Mouse (Mus musculus): ENCODE data around the gene B3galt6. TPM values are rescaled to one million over a fixed set of nuclear protein-coding genes. Genes with fewer than 3 reads are reported as not detected.

The B3galt6 gene
- polyA plus RNA-seq, 1 experiment from 2014 or later: 18.4 TPM

DNA sequence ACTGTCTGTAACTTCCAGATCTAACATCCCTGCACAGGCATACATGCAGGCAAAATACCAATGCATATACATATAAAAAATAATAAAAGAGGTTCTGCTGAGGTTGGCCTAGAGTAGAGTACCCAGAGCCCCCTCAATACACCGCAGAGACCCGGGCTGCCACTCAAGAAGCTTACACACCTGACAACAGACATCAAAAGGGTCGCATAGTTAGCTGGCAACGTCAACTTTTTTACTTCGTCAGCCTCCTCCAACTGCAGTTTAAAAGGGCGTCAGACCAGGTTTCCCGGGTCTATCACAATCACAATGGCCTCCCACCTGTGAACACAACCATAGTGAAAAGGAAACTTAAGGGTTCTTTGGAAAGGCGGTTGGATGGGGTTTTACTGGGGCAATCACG is 31.1 kb upstream of the B3galt6 start:
- no peak overlapping the region for H3K4me2 ChIP-seq
- no peaks in the 10 kb centered on the region for H3K27me3 ChIP-seq
- H3K27ac ChIP-seq: no peak overlapping the region
- peaks cover 3% of the 10 kb centered on the region; the same call in 1 of the 2 replicates for H3K4me1 ChIP-seq
- H3K36me3 ChIP-seq: peaks cover 46% of the 10 kb centered on the region
- H3K9me3 ChIP-seq: no peaks in the 10 kb centered on the region
- WGBS: 82% methylated on average over 9 of the region's 9 CpGs
- no peak overlapping the region for H3K4me3 ChIP-seq
- no peak for ATAC-seq (ENCODE audit: insufficient number of reproducible peaks, insufficient read depth, low FRiP score, low TSS enrichment, low read depth)
- H3K9ac ChIP-seq: no peak overlapping the region

DNA sequence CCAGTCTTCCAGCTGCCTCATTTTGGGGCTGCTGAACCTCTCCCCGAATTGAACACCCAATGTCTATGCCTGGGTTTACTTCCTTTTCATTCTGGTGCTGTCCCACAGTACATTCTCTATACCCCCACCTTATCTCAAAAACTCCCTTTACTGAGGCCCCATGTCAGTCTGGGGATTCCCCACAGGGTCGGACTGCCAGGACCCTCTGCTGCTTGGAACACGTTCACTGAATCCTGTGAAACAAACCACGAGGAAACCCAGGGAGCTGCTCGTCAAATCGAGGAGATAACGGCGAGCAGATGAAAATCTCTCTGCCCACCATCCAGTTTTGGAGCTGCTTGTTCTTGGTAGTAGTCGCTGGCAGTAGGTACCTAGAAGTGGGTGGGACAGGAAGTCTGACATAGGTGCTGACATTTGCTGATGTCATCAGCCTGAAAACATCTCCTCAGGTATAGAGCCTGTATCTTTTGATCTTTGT is 29.5 kb upstream of the B3galt6 start:
- H3K27me3 ChIP-seq: no peaks in the 10 kb centered on the region
- peaks cover 3% of the 10 kb centered on the region; the same call in 1 of the 2 replicates for H3K4me1 ChIP-seq
- WGBS: 79% methylated on average over 9 of the region's 9 CpGs
- no peaks in the 10 kb centered on the region for H3K9me3 ChIP-seq
- no peak overlapping the region for H3K9ac ChIP-seq
- H3K27ac ChIP-seq: no peak overlapping the region
- H3K36me3 ChIP-seq: peaks cover 32% of the 10 kb centered on the region
- ATAC-seq (ENCODE audit: insufficient number of reproducible peaks, insufficient read depth, low FRiP score, low TSS enrichment, low read depth): no peak
- no peak overlapping the region for H3K4me2 ChIP-seq
- H3K4me3 ChIP-seq: no peak overlapping the region

DNA sequence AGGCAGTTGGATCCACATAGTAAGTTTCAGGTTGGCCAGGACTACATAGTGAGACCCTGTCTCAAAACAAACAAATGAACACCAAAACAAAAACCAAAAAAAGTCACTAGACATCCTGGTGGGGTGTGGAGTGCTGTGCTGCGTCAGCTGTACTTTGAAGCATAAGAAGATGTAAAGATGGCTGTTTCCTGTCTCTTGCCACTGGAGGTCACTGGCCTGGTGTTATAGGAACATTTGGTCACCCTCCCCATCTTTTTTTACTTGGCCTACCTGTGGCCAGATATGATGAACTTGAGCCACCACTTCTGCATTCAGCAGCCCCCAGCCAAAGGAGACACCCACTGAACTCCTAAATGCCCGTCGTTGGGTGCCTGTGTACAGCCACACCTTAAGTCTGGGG is 28.9 kb upstream of the B3galt6 start:
- no peaks in the 10 kb centered on the region for H3K9me3 ChIP-seq
- ATAC-seq (ENCODE audit: insufficient number of reproducible peaks, insufficient read depth, low FRiP score, low TSS enrichment, low read depth): no peak
- no peak overlapping the region for H3K27ac ChIP-seq
- no peak overlapping the region for H3K4me2 ChIP-seq
- H3K4me3 ChIP-seq: no peak overlapping the region
- WGBS: 80% methylated on average over 3 of the region's 3 CpGs
- H3K9ac ChIP-seq: no peak overlapping the region
- peaks cover 3% of the 10 kb centered on the region; the same call in 1 of the 2 replicates for H3K4me1 ChIP-seq
- H3K27me3 ChIP-seq: no peaks in the 10 kb centered on the region
- H3K36me3 ChIP-seq: peaks cover 28% of the 10 kb centered on the region

DNA sequence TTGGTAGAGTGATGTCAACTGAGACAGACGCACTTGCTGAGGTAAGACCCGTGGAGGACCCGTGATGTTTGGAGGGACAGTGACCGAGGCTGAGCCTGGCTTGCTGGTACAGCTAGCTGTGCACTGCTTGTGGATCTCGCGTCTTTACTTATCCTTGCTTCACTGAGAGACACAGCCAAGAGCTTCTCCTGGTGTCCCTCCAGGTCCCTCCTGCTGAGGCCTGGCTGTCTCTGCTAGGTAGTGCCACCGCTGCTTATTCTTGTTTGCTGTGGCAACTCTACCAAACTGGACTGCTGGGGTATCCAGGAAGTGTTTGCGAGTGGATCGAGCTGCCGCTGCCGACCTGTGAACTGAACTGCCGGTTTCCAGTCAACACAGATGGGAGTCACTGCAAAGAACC is 27.3 kb upstream of the B3galt6 start:
- Histone ChIP-seq H3K4me3 (no peak overlapping the region), H3K9me3 (no peaks in the 10 kb centered on the region), H3K9ac (no peak overlapping the region), H3K36me3 (peaks cover 29% of the 10 kb centered on the region), H3K27ac (no peak overlapping the region), H3K4me2 (no peak overlapping the region), H3K27me3 (no peaks in the 10 kb centered on the region), H3K4me1 (no peaks in the 10 kb centered on the region)
- no peak for ATAC-seq (ENCODE audit: insufficient number of reproducible peaks, insufficient read depth, low FRiP score, low TSS enrichment, low read depth)
- WGBS: 91% methylated on average over 12 of the region's 12 CpGs

DNA sequence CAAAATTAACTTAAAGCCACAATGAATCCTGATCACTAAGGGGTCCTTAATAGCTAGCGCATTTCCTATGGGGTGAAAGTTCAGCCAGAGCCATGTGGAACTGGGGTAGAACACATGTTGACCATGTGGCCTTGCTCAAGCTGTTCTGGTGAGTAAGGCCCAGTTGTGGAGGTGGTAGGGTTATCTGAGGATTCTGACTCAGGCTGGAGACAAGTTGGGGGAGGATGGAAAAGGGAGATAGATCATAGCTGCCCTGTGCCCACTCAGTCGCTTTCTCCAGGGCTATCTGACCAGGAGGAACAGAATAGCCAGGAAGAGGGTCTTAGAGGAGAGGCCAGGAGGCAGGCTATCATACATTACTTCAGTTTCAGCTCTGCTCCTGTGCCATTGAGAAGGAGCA is 22.0 kb upstream of the B3galt6 start:
- WGBS: 85% methylated on average over 2 of the region's 2 CpGs
- Histone ChIP-seq H3K9ac (no peak overlapping the region), H3K4me3 (no peak overlapping the region), H3K27ac (no peak overlapping the region), H3K36me3 (peaks cover 47% of the 10 kb centered on the region), H3K27me3 (no peaks in the 10 kb centered on the region), H3K4me2 (no peak overlapping the region), H3K4me1 (no peaks in the 10 kb centered on the region), H3K9me3 (no peaks in the 10 kb centered on the region)
- no peak for ATAC-seq (ENCODE audit: insufficient number of reproducible peaks, insufficient read depth, low FRiP score, low TSS enrichment, low read depth)

DNA sequence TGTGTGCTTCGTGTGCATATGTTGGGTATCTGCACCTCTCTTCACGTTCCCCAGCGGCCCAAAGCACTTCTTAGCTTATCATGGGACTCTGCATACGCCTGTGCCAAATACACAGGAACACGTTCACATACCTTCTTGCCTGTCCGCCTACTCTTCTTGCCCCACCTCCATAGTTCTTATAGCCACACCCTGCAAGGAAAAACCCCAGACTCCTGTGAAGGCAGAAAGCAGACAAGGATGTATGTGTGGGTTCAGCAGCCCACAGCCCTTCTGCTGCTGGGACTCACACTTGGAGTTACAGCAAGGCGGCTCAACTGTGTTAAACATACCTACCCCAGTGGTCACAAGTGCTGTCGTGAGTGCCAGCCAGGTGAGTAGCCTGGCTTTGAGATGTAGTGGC is 21.2 kb upstream of the B3galt6 start, which contains the start of gene Tnfrsf4:
TSS of gene Tnfrsf4 (plus strand) at position 207 of the 400 bp plus-strand sequence.
- no peak for ATAC-seq (ENCODE audit: insufficient number of reproducible peaks, insufficient read depth, low FRiP score, low TSS enrichment, low read depth)
- Histone ChIP-seq H3K4me3 (no peak within 1 kb of the TSS), H3K36me3 (peaks cover 54% of the 10 kb centered on the region), H3K4me2 (no peak within 1 kb of the TSS), H3K27ac (no peak within 1 kb of the TSS), H3K4me1 (no peaks in the 10 kb centered on the region), H3K9ac (no peak within 1 kb of the TSS), H3K9me3 (no peaks in the 10 kb centered on the region), H3K27me3 (no peaks in the 10 kb centered on the region)
- WGBS: 81% methylated on average over 8 of the region's 8 CpGs

DNA sequence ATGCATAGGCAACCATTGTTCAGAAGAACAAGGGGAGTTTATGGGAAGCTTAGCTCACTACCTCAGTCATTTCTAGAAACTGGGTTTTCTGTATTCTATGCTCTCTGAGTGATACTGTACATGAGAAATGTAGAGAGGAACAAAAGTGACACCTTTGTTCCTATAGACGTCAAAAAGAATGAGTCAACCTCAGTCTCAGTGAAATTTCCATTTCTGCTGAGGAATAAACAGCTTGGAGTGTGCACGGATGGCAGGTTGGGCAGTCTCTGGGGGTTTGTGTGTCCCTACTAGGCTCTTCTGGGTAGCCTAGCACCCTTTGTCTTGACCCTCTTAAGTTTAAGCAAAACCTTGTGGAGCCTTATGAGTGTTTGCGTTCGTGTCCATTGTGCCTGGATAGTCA is 15.9 kb upstream of the B3galt6 start:
- Histone ChIP-seq H3K27ac (no peak overlapping the region), H3K4me3 (no peak overlapping the region), H3K4me1 (no peaks in the 10 kb centered on the region), H3K4me2 (no peak overlapping the region), H3K27me3 (no peaks in the 10 kb centered on the region), H3K36me3 (peaks cover 93% of the 10 kb centered on the region), H3K9ac (no peak overlapping the region), H3K9me3 (no peaks in the 10 kb centered on the region)
- no peak for ATAC-seq (ENCODE audit: insufficient number of reproducible peaks, insufficient read depth, low FRiP score, low TSS enrichment, low read depth)
- WGBS: 93% methylated on average over 4 of the region's 4 CpGs

DNA sequence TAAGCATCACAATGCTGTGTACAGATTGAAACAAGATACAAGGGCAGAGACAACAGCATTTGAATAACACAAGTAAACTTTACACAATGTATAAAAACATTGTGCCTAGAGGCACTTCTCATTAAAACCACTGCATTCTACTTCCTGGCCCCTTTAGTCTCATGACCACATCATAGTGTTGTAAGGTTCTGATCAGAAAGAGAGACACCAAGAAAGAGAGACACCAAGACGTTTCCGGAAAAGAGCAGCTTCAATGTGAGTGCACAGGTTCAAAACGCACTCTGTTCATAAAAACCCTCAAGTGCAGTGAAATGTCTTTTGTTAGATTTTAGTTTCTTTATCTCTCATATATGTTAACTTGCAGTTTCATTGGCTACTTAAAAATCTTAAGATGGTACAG is 11.7 kb upstream of the B3galt6 start:
- Histone ChIP-seq H3K9me3 (no peaks in the 10 kb centered on the region), H3K4me3 (no peak overlapping the region), H3K27me3 (no peaks in the 10 kb centered on the region), H3K36me3 (peaks cover 93% of the 10 kb centered on the region), H3K4me1 (no peaks in the 10 kb centered on the region), H3K4me2 (no peak overlapping the region), H3K27ac (no peak overlapping the region), H3K9ac (no peak overlapping the region)
- 89% methylated on average over 3 of the region's 3 CpGs for WGBS
- ATAC-seq (ENCODE audit: insufficient number of reproducible peaks, insufficient read depth, low FRiP score, low TSS enrichment, low read depth): no peak

DNA sequence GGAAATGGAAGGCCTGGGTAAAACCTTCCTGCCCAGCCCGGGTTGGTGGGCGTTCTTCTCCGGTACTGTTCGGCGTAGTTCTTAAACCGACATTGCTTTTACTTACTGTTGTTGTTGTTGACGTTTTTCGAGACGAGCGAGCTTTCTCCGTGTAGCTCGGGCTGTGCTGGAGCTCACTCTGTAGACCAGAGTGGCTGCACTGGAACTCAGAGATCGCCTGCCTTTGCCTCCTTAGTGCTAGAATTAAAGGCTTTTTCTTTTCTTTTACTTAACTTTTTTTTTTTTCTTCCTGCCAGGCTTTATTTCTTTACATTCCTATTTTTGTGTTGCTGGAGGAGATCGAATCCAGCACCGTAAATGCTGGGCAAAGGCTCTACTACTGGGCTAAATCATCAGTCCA is 1.2 kb upstream of the B3galt6 start:
- H3K4me2 ChIP-seq: peak overlapping the region; percentile 70
- H3K4me1 ChIP-seq: peaks cover 24% of the 10 kb centered on the region
- H3K36me3 ChIP-seq: peaks cover 40% of the 10 kb centered on the region
- no peaks in the 10 kb centered on the region for H3K9me3 ChIP-seq
- H3K4me3 ChIP-seq: peak overlapping the region; percentile 90
- ATAC-seq (ENCODE audit: insufficient number of reproducible peaks, insufficient read depth, low FRiP score, low TSS enrichment, low read depth): no peak
- no peaks in the 10 kb centered on the region for H3K27me3 ChIP-seq
- WGBS: 5% methylated on average over 15 of the region's 15 CpGs
- H3K9ac ChIP-seq: peak overlapping the region; percentile 91
- peak overlapping the region; percentile 93 for H3K27ac ChIP-seq

DNA sequence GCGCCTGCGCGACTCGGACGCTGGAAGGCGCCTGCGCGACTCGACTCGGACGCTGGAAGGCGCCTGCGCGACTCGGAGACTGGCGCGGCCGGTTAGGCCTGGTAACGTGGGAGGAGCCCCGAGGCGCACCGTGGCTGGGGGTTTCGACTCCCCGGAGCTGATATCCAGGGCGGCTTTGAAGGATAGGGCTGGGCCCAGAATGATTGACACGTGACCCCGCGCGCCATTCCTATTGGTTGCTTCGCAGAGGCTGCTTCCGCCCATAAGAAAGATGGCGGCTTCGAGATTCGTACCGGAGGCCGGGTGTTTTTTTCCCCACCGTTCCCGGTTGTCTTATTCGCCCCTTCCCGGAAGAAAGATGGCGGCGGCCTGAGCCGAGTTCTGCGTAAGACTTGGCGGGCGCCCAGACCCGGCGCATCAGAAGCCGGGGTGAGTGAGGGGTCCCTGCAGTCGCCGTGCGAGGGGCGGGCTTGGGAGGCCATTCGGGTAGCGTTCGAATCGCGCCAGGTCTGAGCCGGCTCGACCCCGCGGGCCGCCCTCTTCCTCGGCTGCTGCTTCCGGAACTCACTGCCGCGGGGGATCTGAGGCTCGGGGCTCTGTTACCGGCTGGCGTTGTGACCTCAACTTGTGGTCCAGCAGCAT is 578 bp upstream of the B3galt6 start:
- peak overlapping the region; percentile 93 for H3K27ac ChIP-seq
- no peaks in the 10 kb centered on the region for H3K27me3 ChIP-seq
- peaks cover 24% of the 10 kb centered on the region for H3K4me1 ChIP-seq
- no peaks in the 10 kb centered on the region for H3K9me3 ChIP-seq
- H3K4me2 ChIP-seq: peak overlapping the region; percentile 98
- H3K9ac ChIP-seq: peak overlapping the region; percentile 91
- peaks cover 35% of the 10 kb centered on the region for H3K36me3 ChIP-seq
- under 1% methylated on average over 70 of the region's 70 CpGs for WGBS
- peak; percentile 82 for ATAC-seq (ENCODE audit: insufficient number of reproducible peaks, insufficient read depth, low FRiP score, low TSS enrichment, low read depth)
- H3K4me3 ChIP-seq: peak overlapping the region; percentile 90

DNA sequence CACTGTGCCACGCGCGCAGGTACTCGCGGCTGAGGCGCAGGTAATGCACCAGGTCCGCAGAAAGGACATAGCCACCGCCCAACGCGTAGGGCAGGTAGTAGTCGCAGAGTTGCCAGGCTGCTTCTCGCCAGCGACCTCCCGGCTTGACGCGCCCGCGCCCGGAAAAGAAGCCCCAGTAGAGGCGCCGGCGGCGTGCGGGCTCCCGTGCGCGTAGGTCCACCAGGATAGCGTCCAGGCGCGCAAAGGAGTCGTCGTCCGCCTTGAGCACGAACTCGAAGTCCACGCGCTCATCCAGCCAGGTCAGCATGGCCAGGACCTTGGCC is 580 bp downstream of the B3galt6 start:
- peaks cover 24% of the 10 kb centered on the region for H3K4me1 ChIP-seq
- 30% methylated on average over 37 of the region's 37 CpGs for WGBS
- peak overlapping the region; percentile 97 for H3K27ac ChIP-seq
- H3K9ac ChIP-seq: peak overlapping the region; percentile 83
- H3K4me3 ChIP-seq: peak overlapping the region; percentile 90
- peak overlapping the region; percentile 98 for H3K4me2 ChIP-seq
- no peaks in the 10 kb centered on the region for H3K27me3 ChIP-seq
- peaks cover 24% of the 10 kb centered on the region for H3K36me3 ChIP-seq
- no peaks in the 10 kb centered on the region for H3K9me3 ChIP-seq
- no peak for ATAC-seq (ENCODE audit: insufficient number of reproducible peaks, insufficient read depth, low FRiP score, low TSS enrichment, low read depth)

DNA sequence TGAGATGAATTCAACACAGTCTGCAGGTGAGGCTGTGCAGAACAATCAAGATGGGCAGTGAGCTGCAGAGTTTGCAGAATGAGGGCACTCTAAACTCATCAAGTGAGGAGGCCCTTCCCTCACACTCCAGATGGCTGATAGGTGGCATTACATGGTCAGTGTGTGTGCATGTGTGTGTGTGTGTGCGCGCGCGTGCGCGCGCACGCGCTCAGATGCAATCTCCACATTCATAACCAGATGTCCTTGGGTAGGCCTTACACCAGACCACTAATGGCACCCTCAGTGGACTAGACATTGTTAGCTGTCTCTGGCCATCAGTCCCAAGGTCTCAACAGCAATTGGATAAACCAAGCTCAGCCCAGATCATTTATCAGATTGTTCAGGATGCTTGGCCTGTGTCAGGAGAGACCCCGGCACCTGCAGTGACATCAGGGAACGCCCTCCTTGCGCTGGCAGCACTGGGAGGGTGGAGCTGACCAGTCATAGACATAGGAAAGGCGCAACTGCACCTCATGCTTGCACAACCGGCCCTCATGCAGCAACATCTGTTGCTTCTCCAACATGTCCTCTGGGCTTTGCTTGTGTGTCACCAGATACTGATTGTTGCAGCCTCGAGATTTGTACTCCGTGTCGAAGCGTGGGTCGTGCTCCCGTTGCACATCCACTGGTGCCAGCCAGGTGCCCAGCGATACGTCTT is 1.1 kb downstream of the B3galt6 start:
- Histone ChIP-seq H3K9ac (peak overlapping the region; percentile 83), H3K27ac (peak overlapping the region; percentile 97; the same call in 1 of the 2 replicates), H3K4me3 (peak overlapping the region; percentile 90), H3K36me3 (peaks cover 19% of the 10 kb centered on the region), H3K4me2 (peak overlapping the region; percentile 98), H3K27me3 (no peaks in the 10 kb centered on the region), H3K9me3 (no peaks in the 10 kb centered on the region), H3K4me1 (peaks cover 24% of the 10 kb centered on the region)
- WGBS: 88% methylated on average over 22 of the region's 22 CpGs
- no peak for ATAC-seq (ENCODE audit: insufficient number of reproducible peaks, insufficient read depth, low FRiP score, low TSS enrichment, low read depth)
